Mouse (Mus musculus): ENCODE data around the gene Gm44511. TPM values are rescaled to one million over a fixed set of nuclear protein-coding genes. Genes with fewer than 3 reads are reported as not detected.

Gene Gm44511
- polyA plus RNA-seq, 1 experiment from 2014 or later, result not detected

DNA sequence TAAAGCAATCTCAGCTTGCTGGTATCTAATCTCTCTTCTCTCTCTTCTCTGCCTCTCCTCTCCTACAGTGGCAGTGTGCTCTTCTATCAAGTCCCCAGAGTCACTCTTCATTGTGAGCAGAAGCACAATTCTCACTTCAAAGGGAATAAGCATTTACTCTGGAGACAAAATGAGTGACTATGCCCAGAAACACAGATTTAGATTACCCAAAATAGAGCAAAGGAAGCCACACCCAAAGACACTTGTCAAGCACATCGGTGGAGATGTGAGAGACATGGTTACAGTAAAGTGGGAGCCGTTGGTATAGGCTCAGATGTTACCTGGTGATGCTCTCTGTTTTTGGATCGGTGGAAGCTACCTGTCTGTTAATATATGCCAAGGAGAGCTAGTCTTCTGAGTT lies 26.7 kb upstream of the Gm44511 start:
- Histone ChIP-seq H3K4me2 (ENCODE audit: low read length) (no peak overlapping the region), H3K4me3 (replicated peaks; ENCODE audit: low read depth, low read length) (no peak overlapping the region), H3K9me3 (ENCODE audit: control insufficient read depth, low read length) (no peaks in the 10 kb centered on the region), H3K36me3 (ENCODE audit: control insufficient read depth, insufficient read depth, low read length) (no peaks in the 10 kb centered on the region), H3K9ac (replicated peaks; ENCODE audit: low read length) (no peak overlapping the region), H3K27me3 (ENCODE audit: control insufficient read depth, insufficient read depth, low read length) (no peaks in the 10 kb centered on the region), H3K27ac (replicated peaks; ENCODE audit: low read depth, low read length) (no peak overlapping the region), H3K4me1 (ENCODE audit: control insufficient read depth, insufficient read depth, low read length) (no peaks in the 10 kb centered on the region)
- DNase-seq (no peak), ATAC-seq (ENCODE audit: low FRiP score, low TSS enrichment) (no peak)
- WGBS, result 89% methylated on average over 3 of the region's 3 CpGs

DNA sequence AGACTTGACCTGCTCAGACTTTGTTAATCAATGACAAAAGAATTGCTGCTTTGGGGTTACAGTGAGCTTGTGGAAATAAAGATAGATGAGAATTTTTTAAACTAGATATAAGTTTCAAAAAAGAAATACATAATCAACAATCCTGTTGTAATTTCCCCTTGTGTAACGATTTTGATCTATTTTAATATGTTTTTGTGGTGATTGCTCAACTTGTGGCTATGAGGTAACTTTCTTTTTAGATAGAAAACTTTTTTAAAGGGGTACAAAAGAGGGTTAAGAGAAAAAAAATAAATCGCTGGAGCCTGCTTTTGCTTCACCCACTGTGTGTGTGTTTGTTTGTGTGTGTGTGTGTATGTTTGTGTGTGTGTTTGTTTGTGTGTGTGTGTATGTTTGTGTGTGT lies 25.0 kb upstream of the Gm44511 start:
- no peaks in the 10 kb centered on the region for H3K36me3 ChIP-seq (ENCODE audit: control insufficient read depth, insufficient read depth, low read length)
- ATAC-seq (ENCODE audit: low FRiP score, low TSS enrichment), result no peak
- DNase-seq, result no peak

DNA sequence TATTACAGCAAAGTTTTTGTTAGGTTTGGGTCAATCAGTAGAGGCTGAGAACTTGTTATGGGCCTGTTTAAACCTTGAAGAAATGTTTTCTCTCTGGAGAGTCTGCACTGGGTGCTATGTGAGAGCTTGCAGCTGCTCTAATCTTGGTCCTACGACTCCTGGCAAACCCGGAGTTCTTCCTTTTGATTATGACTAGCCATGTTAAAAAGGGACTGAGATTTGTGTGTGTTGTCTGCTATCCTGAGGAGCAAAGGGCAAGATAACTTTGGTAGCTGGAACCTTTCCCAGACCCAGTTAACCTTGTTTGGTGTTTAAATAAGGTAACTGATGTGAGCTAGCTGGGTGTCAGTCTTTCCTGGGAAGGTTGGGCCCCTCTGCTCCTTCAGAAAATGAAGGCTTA lies 24.6 kb upstream of the Gm44511 start:
- no peaks in the 10 kb centered on the region for H3K36me3 ChIP-seq (ENCODE audit: control insufficient read depth, insufficient read depth, low read length)
- no peak overlapping the region for H3K9ac ChIP-seq (replicated peaks; ENCODE audit: low read length)
- no peaks in the 10 kb centered on the region for H3K9me3 ChIP-seq (ENCODE audit: control insufficient read depth, low read length)
- no peaks in the 10 kb centered on the region for H3K4me1 ChIP-seq (ENCODE audit: control insufficient read depth, insufficient read depth, low read length)
- H3K4me2 ChIP-seq (ENCODE audit: low read length), result no peak overlapping the region
- no peaks in the 10 kb centered on the region for H3K27me3 ChIP-seq (ENCODE audit: control insufficient read depth, insufficient read depth, low read length)
- WGBS, result 81% methylated on average over 2 of the region's 2 CpGs
- ATAC-seq (ENCODE audit: low FRiP score, low TSS enrichment) (no peak), DNase-seq (no peak)
- H3K27ac ChIP-seq (replicated peaks; ENCODE audit: low read depth, low read length), result no peak overlapping the region
- H3K4me3 ChIP-seq (replicated peaks; ENCODE audit: low read depth, low read length), result no peak overlapping the region

More for the DNA sequence above, 25.0 kb upstream of the Gm44511 start:
- no peak overlapping the region for H3K27ac ChIP-seq (replicated peaks; ENCODE audit: low read depth, low read length)
- WGBS, result 80% methylated on average over 2 of the region's 2 CpGs
- no peak overlapping the region for H3K4me3 ChIP-seq (replicated peaks; ENCODE audit: low read depth, low read length)
- H3K4me2 ChIP-seq (ENCODE audit: low read length), result no peak overlapping the region
- H3K9ac ChIP-seq (replicated peaks; ENCODE audit: low read length), result no peak overlapping the region
- no peaks in the 10 kb centered on the region for H3K4me1 ChIP-seq (ENCODE audit: control insufficient read depth, insufficient read depth, low read length)
- H3K27me3 ChIP-seq (ENCODE audit: control insufficient read depth, insufficient read depth, low read length), result no peaks in the 10 kb centered on the region
- no peaks in the 10 kb centered on the region for H3K9me3 ChIP-seq (ENCODE audit: control insufficient read depth, low read length)

DNA sequence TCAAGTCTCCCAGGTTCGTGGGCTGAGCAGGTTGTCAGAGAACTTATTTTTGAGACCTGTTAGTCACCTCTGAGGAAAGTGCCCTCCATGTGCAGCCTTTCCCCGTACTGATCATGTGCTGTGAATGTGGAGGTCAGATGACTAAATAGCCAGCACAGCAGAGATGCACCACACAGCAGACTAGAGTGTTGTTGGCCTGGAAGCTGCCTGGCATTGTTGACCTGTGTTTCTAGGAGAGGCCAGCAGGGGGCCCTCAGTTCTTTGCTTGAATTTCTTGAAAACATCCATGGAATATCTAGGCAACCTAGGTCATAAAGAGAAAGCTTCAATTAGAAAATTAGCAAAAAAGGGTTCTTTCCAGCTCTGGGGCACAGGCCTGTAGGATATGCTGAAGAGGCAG lies 23.8 kb upstream of the Gm44511 start:
- 0 out of 2 replicates have a peak, but pooled peaks have one; percentile 39 for ATAC-seq (ENCODE audit: low FRiP score, low TSS enrichment)
- H3K4me3 ChIP-seq (replicated peaks; ENCODE audit: low read depth, low read length), result no peak overlapping the region
- WGBS, result 60% methylated on average over 2 of the region's 2 CpGs

DNA sequence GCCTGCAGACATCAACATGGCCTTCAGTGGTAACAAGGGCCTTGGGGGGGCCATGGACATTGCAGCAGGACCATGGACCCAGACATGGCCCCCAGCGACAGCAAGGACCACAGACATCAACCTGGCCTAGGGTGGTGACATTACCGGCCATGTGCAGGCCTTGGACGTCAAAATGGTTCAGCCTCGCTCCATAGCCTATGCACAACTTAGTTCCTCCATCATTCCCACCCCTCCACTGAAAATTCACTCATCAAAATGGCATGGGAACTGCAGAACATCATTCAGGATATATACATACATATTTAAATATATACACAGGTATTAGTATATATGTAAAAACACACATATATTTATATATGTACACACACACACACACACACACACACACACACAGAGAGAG lies 21.3 kb upstream of the Gm44511 start:
- ATAC-seq (ENCODE audit: low FRiP score, low TSS enrichment) (no peak), DNase-seq (no peak)
- Histone ChIP-seq H3K36me3 (ENCODE audit: control insufficient read depth, insufficient read depth, low read length) (no peaks in the 10 kb centered on the region), H3K9ac (replicated peaks; ENCODE audit: low read length) (no peak overlapping the region), H3K4me3 (replicated peaks; ENCODE audit: low read depth, low read length) (no peak overlapping the region), H3K4me1 (ENCODE audit: control insufficient read depth, insufficient read depth, low read length) (peaks cover 5% of the 10 kb centered on the region; the same call in 1 of the 2 replicates), H3K27ac (replicated peaks; ENCODE audit: low read depth, low read length) (no peak overlapping the region), H3K4me2 (ENCODE audit: low read length) (no peak overlapping the region), H3K27me3 (ENCODE audit: control insufficient read depth, insufficient read depth, low read length) (no peaks in the 10 kb centered on the region), H3K9me3 (ENCODE audit: control insufficient read depth, low read length) (no peaks in the 10 kb centered on the region)
- 92% methylated on average over 4 of the region's 4 CpGs for WGBS

More for the DNA sequence above, 23.8 kb upstream of the Gm44511 start:
- Histone ChIP-seq H3K4me2 (ENCODE audit: low read length) (no peak overlapping the region), H3K36me3 (ENCODE audit: control insufficient read depth, insufficient read depth, low read length) (no peaks in the 10 kb centered on the region), H3K4me1 (ENCODE audit: control insufficient read depth, insufficient read depth, low read length) (no peaks in the 10 kb centered on the region), H3K9ac (replicated peaks; ENCODE audit: low read length) (no peak overlapping the region), H3K9me3 (ENCODE audit: control insufficient read depth, low read length) (no peaks in the 10 kb centered on the region), H3K27me3 (ENCODE audit: control insufficient read depth, insufficient read depth, low read length) (no peaks in the 10 kb centered on the region), H3K27ac (replicated peaks; ENCODE audit: low read depth, low read length) (no peak overlapping the region)
- peak; percentile 85 for DNase-seq

DNA sequence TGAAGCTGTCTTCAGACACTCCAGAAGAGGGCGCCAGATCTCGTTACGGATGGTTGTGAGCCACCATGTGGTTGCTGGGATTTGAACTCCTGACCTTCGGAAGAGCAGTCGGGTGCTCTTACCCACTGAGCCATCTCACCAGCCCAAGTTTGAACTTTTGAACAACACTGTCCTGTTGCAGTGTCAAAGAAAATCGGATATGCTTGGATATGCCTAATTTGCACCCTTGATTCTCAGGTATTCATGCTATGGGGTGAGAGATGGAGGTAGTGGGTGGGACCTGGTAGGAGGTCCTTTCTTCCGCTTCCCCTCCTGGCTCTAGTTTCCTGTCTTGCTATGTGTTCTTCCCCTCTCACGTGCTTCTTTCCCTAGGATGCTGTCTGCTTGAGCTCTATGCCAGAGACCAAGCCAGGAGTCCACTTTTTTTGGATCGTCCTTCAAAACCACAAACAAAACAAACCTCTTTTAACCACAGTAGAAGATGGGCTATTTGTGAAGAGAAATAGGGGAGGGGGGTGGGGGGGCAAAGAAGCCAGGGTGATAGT lies 20.0 kb upstream of the Gm44511 start:
- no peak overlapping the region for H3K27ac ChIP-seq (replicated peaks; ENCODE audit: low read depth, low read length)
- H3K27me3 ChIP-seq (ENCODE audit: control insufficient read depth, insufficient read depth, low read length), result no peaks in the 10 kb centered on the region
- H3K36me3 ChIP-seq (ENCODE audit: control insufficient read depth, insufficient read depth, low read length), result no peaks in the 10 kb centered on the region
- DNase-seq, result no peak
- 71% methylated on average over 6 of the region's 9 CpGs for WGBS
- H3K9ac ChIP-seq (replicated peaks; ENCODE audit: low read length), result no peak overlapping the region
- peaks cover 13% of the 10 kb centered on the region; the same call in 1 of the 2 replicates for H3K4me1 ChIP-seq (ENCODE audit: control insufficient read depth, insufficient read depth, low read length)
- H3K4me2 ChIP-seq (ENCODE audit: low read length), result no peak overlapping the region
- ATAC-seq (ENCODE audit: low FRiP score, low TSS enrichment), result no peak
- H3K9me3 ChIP-seq (ENCODE audit: control insufficient read depth, low read length), result no peaks in the 10 kb centered on the region
- no peak overlapping the region for H3K4me3 ChIP-seq (replicated peaks; ENCODE audit: low read depth, low read length)

- no peaks in the 10 kb centered on the region for H3K9me3 ChIP-seq (ENCODE audit: control insufficient read depth, low read length)
- no peak for ATAC-seq (ENCODE audit: low FRiP score, low TSS enrichment)
- WGBS, result 30% methylated on average over 7 of the region's 7 CpGs
- H3K27ac ChIP-seq (replicated peaks; ENCODE audit: low read depth, low read length), result 0 out of 2 replicates have a peak overlapping the region, but pooled peaks have one; percentile 14
- DNase-seq, result peak; percentile 90
- peaks cover 13% of the 10 kb centered on the region; the same call in 1 of the 2 replicates for H3K4me1 ChIP-seq (ENCODE audit: control insufficient read depth, insufficient read depth, low read length)
- no peak overlapping the region for H3K9ac ChIP-seq (replicated peaks; ENCODE audit: low read length)
- peak overlapping the region; percentile 19; the same call in 1 of the 2 replicates for H3K4me2 ChIP-seq (ENCODE audit: low read length)
- no peak overlapping the region for H3K4me3 ChIP-seq (replicated peaks; ENCODE audit: low read depth, low read length)
- H3K27me3 ChIP-seq (ENCODE audit: control insufficient read depth, insufficient read depth, low read length), result no peaks in the 10 kb centered on the region
- no peaks in the 10 kb centered on the region for H3K36me3 ChIP-seq (ENCODE audit: control insufficient read depth, insufficient read depth, low read length)
Observed at GRCm38 (mm10) chr6:128845319-128845979, 19.3 kb upstream of the Gm44511 start.

GRCm38 (mm10) chr6:128844586-128845080 lies 18.5 kb upstream of the Gm44511 start:
- no peak for DNase-seq
- peak overlapping the region; percentile 69; the same call in 1 of the 2 replicates for H3K4me2 ChIP-seq (ENCODE audit: low read length)
- no peaks in the 10 kb centered on the region for H3K27me3 ChIP-seq (ENCODE audit: control insufficient read depth, insufficient read depth, low read length)
- no peaks in the 10 kb centered on the region for H3K9me3 ChIP-seq (ENCODE audit: control insufficient read depth, low read length)
- peaks cover 13% of the 10 kb centered on the region; the same call in 1 of the 2 replicates for H3K4me1 ChIP-seq (ENCODE audit: control insufficient read depth, insufficient read depth, low read length)
- no peak overlapping the region for H3K27ac ChIP-seq (replicated peaks; ENCODE audit: low read depth, low read length)
- 74% methylated on average over 5 of the region's 5 CpGs for WGBS
- no peaks in the 10 kb centered on the region for H3K36me3 ChIP-seq (ENCODE audit: control insufficient read depth, insufficient read depth, low read length)
- no peak for ATAC-seq (ENCODE audit: low FRiP score, low TSS enrichment)
- H3K9ac ChIP-seq (replicated peaks; ENCODE audit: low read length), result no peak overlapping the region
- peak overlapping the region; percentile 68; the same call in 1 of the 2 replicates for H3K4me3 ChIP-seq (replicated peaks; ENCODE audit: low read depth, low read length)

Measured in midbrain, embryonic 14.5 days (tissue).